Mouse (Mus musculus) CD4-positive, CD25-positive, alpha-beta regulatory T cell (primary cell): ENCODE results near the gene Papss1. TPM values are rescaled to one million over a fixed set of nuclear protein-coding genes. Genes with fewer than 3 reads are reported as not detected.

Source experiments
- polyA plus RNA-seq: library from polyadenylated mRNA; unstranded; fragments of 100-300 nt; shearing (Covaris generic); gene quantifications from one replicate; pipeline ENCODE4 v1.2.1, GENCODE M21; 2017

Papss1 gene
- 30.3 TPM for polyA plus RNA-seq

DNA sequence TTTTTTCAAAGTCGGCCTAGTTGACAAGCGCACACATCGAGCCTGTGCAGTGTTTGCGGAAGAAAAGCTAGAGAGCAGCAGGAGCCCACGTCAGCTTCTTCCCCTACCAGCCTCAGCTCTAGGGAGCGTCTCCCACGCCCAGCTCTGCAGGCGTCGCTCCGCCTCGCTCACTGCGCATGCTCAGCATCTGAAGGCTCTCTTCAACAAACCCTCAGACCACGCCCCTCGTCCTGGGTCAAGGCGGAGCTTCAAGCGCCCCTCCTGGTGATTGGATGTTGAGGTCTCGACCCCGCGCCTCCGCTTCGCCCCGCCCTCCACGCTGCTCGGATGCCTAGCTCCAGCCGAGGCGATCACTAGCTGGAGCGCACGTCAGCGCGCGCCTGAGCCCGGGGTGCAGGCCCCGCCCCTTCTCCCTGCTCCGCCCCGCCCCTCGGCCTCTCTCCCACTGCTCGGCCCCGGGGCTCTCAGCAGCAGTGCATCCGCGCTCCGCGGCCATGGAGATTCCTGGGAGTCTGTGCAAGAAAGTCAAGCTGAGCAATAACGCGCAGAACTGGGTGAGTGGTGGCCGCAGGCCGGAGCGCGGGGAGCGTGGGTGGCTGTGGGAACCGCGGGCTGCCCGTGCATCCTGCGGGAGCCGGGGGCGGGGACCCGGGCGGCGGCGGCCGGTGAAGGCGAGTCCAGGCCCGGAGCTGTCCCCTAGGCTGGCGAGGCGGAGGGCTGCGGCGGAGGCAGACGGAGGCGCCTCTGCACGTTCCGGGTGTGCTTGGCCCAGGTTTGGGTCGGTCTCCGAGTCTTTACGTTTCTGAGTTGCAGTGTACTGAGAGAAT, at the start of gene Papss1:
Papss1 (plus strand) TSS at position 339 of the 827 bp plus-strand sequence.

Other genes with a start within 250 kb of the Papss1 start
- gene Sgms2, start 73.4 kb upstream of the Papss1 start, polyA plus RNA-seq, result 0.17 TPM